Mouse (Mus musculus): ENCODE results near the gene Cfd. TPM values are rescaled to one million over a fixed set of nuclear protein-coding genes. Genes with fewer than 3 reads are reported as not detected.
"Not testable (repeated sequence)": the region's sequence is repeated elsewhere in the genome, so short reads cannot be mapped to it uniquely, and the experiment has no call there.

Gene Cfd
- polyA plus RNA-seq, 1 experiment: not detected

- Histone ChIP-seq H3K79me2 (ENCODE audit: control insufficient read depth, insufficient read depth) (no peaks in the 10 kb centered on the region), H3K4me3 (ENCODE audit: insufficient read depth, poor library complexity, severe bottlenecking) (no peak overlapping the region), H3K79me3 (ENCODE audit: low read depth) (no peaks in the 10 kb centered on the region), H3K27me3 (ENCODE audit: control insufficient read depth, insufficient read depth, insufficient read length) (peaks cover 6% of the 10 kb centered on the region), H3K36me3 (ENCODE audit: control insufficient read depth, insufficient read depth) (no peaks in the 10 kb centered on the region), H3ac (ENCODE audit: control insufficient read depth, insufficient read length, low read depth) (no peak overlapping the region)
- peak; percentile 47 for TF ChIP-seq CTCF (IDR thresholded peaks at IDR 0.05; ENCODE audit: control insufficient read depth, insufficient read depth, insufficient read length)
- no peak for TF ChIP-seq MYOG (IDR thresholded peaks at IDR 0.05; ENCODE audit: control insufficient read depth, extremely low read depth, insufficient read length)
Observed at GRCm38 (mm10) chr10:79883297-79884084, 7.2 kb upstream of the Cfd start.

GRCm38 (mm10) chr10:79884446-79884845, 6.2 kb upstream of the Cfd start:
- H3K79me2 ChIP-seq (ENCODE audit: control insufficient read depth, insufficient read depth): no peaks in the 10 kb centered on the region
- H3K4me3 ChIP-seq (ENCODE audit: insufficient read depth, poor library complexity, severe bottlenecking): no peak overlapping the region
- H3K27me3 ChIP-seq (ENCODE audit: control insufficient read depth, insufficient read depth, insufficient read length): peaks cover 6% of the 10 kb centered on the region
- no peaks in the 10 kb centered on the region for H3K79me3 ChIP-seq (ENCODE audit: low read depth)
- H3ac ChIP-seq (ENCODE audit: control insufficient read depth, insufficient read length, low read depth): no peak overlapping the region
- H3K36me3 ChIP-seq (ENCODE audit: control insufficient read depth, insufficient read depth): no peaks in the 10 kb centered on the region
- TF ChIP-seq FOSL1 (IDR thresholded peaks at IDR 0.05; ENCODE audit: insufficient read depth, low read length, poor library complexity, severe bottlenecking) (no peak), MAX (IDR thresholded peaks at IDR 0.05) (no peak), CTCF (IDR thresholded peaks at IDR 0.05; ENCODE audit: control insufficient read depth, insufficient read depth, insufficient read length) (no peak), MYOG (IDR thresholded peaks at IDR 0.05; ENCODE audit: control insufficient read depth, extremely low read depth, insufficient read length) (no peak), MYOD1 (IDR thresholded peaks at IDR 0.05; ENCODE audit: control insufficient read depth, insufficient read length, low read depth) (no peak), USF1 (IDR thresholded peaks at IDR 0.05; ENCODE audit: low read depth) (no peak), CEBPB (IDR thresholded peaks at IDR 0.05; ENCODE audit: low read depth) (no peak)

GRCm38 (mm10) chr10:79884938-79885337, 5.7 kb upstream of the Cfd start:
- H3K27me3 ChIP-seq (ENCODE audit: control insufficient read depth, insufficient read depth, insufficient read length); H3K79me3 ChIP-seq (ENCODE audit: low read depth); H3K79me2 ChIP-seq (ENCODE audit: control insufficient read depth, insufficient read depth); H3K36me3 ChIP-seq (ENCODE audit: control insufficient read depth, insufficient read depth); H3ac ChIP-seq (ENCODE audit: control insufficient read depth, insufficient read length, low read depth); H3K4me3 ChIP-seq (ENCODE audit: insufficient read depth, poor library complexity, severe bottlenecking): not testable (repeated sequence)

GRCm38 (mm10) chr10:79886054-79886453, 4.6 kb upstream of the Cfd start, which contains the start of gene Elane:
Elane (plus strand) TSS chr10:79886247.
- peaks cover 13% of the 10 kb centered on the region for H3K27me3 ChIP-seq (ENCODE audit: control insufficient read depth, insufficient read depth, insufficient read length)
- H3K79me3 ChIP-seq (ENCODE audit: low read depth): no peaks in the 10 kb centered on the region
- no peaks in the 10 kb centered on the region for H3K36me3 ChIP-seq (ENCODE audit: control insufficient read depth, insufficient read depth)
- no peak within 1 kb of the TSS for H3K4me3 ChIP-seq (ENCODE audit: insufficient read depth, poor library complexity, severe bottlenecking)
- no peak within 1 kb of the TSS for H3ac ChIP-seq (ENCODE audit: control insufficient read depth, insufficient read length, low read depth)
- no peak for TF ChIP-seq CEBPB (IDR thresholded peaks at IDR 0.05; ENCODE audit: low read depth)
- TF ChIP-seq MAX (IDR thresholded peaks at IDR 0.05): no peak
- no peak for TF ChIP-seq USF1 (IDR thresholded peaks at IDR 0.05; ENCODE audit: low read depth)
- TF ChIP-seq CTCF (IDR thresholded peaks at IDR 0.05; ENCODE audit: control insufficient read depth, insufficient read depth, insufficient read length): no peak
- TF ChIP-seq MYOD1 (IDR thresholded peaks at IDR 0.05; ENCODE audit: control insufficient read depth, insufficient read length, low read depth): no peak
- no peak for TF ChIP-seq MYOG (IDR thresholded peaks at IDR 0.05; ENCODE audit: control insufficient read depth, extremely low read depth, insufficient read length)
- TF ChIP-seq FOSL1 (IDR thresholded peaks at IDR 0.05; ENCODE audit: insufficient read depth, low read length, poor library complexity, severe bottlenecking): no peak
- no peaks in the 10 kb centered on the region for H3K79me2 ChIP-seq (ENCODE audit: control insufficient read depth, insufficient read depth)

- Histone ChIP-seq H3K4me3 (ENCODE audit: insufficient read depth, poor library complexity, severe bottlenecking) (no peak overlapping the region), H3ac (ENCODE audit: control insufficient read depth, insufficient read length, low read depth) (no peak overlapping the region), H3K79me2 (ENCODE audit: control insufficient read depth, insufficient read depth) (no peaks in the 10 kb centered on the region), H3K36me3 (ENCODE audit: control insufficient read depth, insufficient read depth) (no peaks in the 10 kb centered on the region), H3K27me3 (ENCODE audit: control insufficient read depth, insufficient read depth, insufficient read length) (peaks cover 18% of the 10 kb centered on the region), H3K79me3 (ENCODE audit: low read depth) (no peaks in the 10 kb centered on the region)
- no peak for TF ChIP-seq MYOG (IDR thresholded peaks at IDR 0.05; ENCODE audit: control insufficient read depth, extremely low read depth, insufficient read length)
- no peak for TF ChIP-seq USF1 (IDR thresholded peaks at IDR 0.05; ENCODE audit: low read depth)
- no peak for TF ChIP-seq CEBPB (IDR thresholded peaks at IDR 0.05; ENCODE audit: low read depth)
- no peak for TF ChIP-seq FOSL1 (IDR thresholded peaks at IDR 0.05; ENCODE audit: insufficient read depth, low read length, poor library complexity, severe bottlenecking)
- TF ChIP-seq MYOD1 (IDR thresholded peaks at IDR 0.05; ENCODE audit: control insufficient read depth, insufficient read length, low read depth): no peak
- TF ChIP-seq MAX (IDR thresholded peaks at IDR 0.05): no peak
- no peak for TF ChIP-seq CTCF (IDR thresholded peaks at IDR 0.05; ENCODE audit: control insufficient read depth, insufficient read depth, insufficient read length)
Observed at GRCm38 (mm10) chr10:79886611-79887010, 4.0 kb upstream of the Cfd start.

- Histone ChIP-seq H3K36me3 (ENCODE audit: control insufficient read depth, insufficient read depth) (no peaks in the 10 kb centered on the region), H3K4me3 (ENCODE audit: insufficient read depth, poor library complexity, severe bottlenecking) (no peak overlapping the region), H3ac (ENCODE audit: control insufficient read depth, insufficient read length, low read depth) (no peak overlapping the region), H3K79me2 (ENCODE audit: control insufficient read depth, insufficient read depth) (no peaks in the 10 kb centered on the region), H3K27me3 (ENCODE audit: control insufficient read depth, insufficient read depth, insufficient read length) (peaks cover 22% of the 10 kb centered on the region), H3K79me3 (ENCODE audit: low read depth) (no peaks in the 10 kb centered on the region)
- TF ChIP-seq FOSL1 (IDR thresholded peaks at IDR 0.05; ENCODE audit: insufficient read depth, low read length, poor library complexity, severe bottlenecking) (no peak), CEBPB (IDR thresholded peaks at IDR 0.05; ENCODE audit: low read depth) (no peak), CTCF (IDR thresholded peaks at IDR 0.05; ENCODE audit: control insufficient read depth, insufficient read depth, insufficient read length) (no peak), MAX (IDR thresholded peaks at IDR 0.05) (no peak), USF1 (IDR thresholded peaks at IDR 0.05; ENCODE audit: low read depth) (no peak), MYOG (IDR thresholded peaks at IDR 0.05; ENCODE audit: control insufficient read depth, extremely low read depth, insufficient read length) (no peak), MYOD1 (IDR thresholded peaks at IDR 0.05; ENCODE audit: control insufficient read depth, insufficient read length, low read depth) (no peak)
Observed at GRCm38 (mm10) chr10:79889386-79889785, 1.3 kb upstream of the Cfd start.
